11 mouse cellular contexts compared by ENCODE assay signal in the genomic region with DNA sequence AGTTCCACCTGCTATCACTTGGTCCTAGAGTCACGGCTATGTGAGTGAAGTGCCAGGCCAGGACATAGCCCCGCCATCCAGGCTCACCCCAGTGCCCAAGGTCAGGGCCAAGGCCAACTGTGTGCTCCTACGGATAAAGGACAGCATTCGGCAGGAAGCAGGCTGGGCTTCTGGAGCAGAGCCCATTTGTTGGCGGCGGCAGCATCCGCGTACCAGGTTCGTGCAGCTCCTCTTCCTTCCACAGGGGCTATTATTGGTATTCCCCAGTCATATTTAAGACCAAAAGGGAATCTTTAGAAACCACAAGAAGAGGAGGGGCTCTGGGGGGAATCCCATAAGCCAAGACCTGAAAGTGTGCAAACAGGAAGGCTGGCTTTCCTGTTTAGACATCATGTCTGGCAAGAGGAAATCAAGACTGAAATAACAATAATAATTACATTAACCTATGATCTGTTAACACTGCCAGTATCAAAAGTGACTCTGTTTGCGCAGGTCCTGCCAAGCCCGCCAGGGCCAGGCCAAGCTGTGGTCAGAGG.
DNase-seq lines count a peak whose midpoint lies in the region; ATAC-seq lines count a peak whose summit lies in the region.
"Had no signal": no experiment of that assay in that cellular context is flagged by ENCODE, and none has a peak within 500 bp of the region (broad histone marks: within the 10 kb centered on the region; RNA-seq: fewer than 3 reads in every experiment).

No protein-coding gene starts in this region.

- H3K27me3 ChIP-seq in liver, embryonic 16.5 days (ENCODE audit: control insufficient read depth, insufficient read depth, low read depth, low read length) = no peaks in the 10 kb centered on the region
- H3K27me3 ChIP-seq: limb, embryonic 13.5 days had no signal

- no peaks in the 10 kb centered on the region for H3K4me1 ChIP-seq in liver, embryonic 16.5 days (ENCODE audit: control insufficient read depth, low read depth, low read length)

- 41% methylated on average over 11 of the region's 11 CpGs for WGBS in liver, embryonic 16.5 days (ENCODE audit: insufficient replicate concordance)

- DNase-seq in cerebellum, postnatal 25 days = peak; percentile 11 to 34
- DNase-seq in cerebellum, adult 8-10 months = no peak
- DNase-seq in ZHBTc4 (ENCODE audit: low read depth, low spot score) = peak; percentile 12
- peak; percentile 44 for DNase-seq in heart, postnatal 25 days (ENCODE audit: low spot score)
- no peak for DNase-seq in layer of hippocampus, postnatal 14 days (ENCODE audit: low spot score in 2 of 2)
- DNase-seq in gastrocnemius, postnatal 36 days = no peak
- no peak for DNase-seq in urinary bladder, postnatal 10 days (ENCODE audit: low spot score)
- DNase-seq: B cell, adult 2 months had no signal

- no peak overlapping the region for H3K4me2 ChIP-seq in liver, embryonic 16.5 days (ENCODE audit: low read depth, low read length)
- H3K4me2 ChIP-seq: limb, embryonic 13.5 days had no signal

- H3K4me3 ChIP-seq in liver, embryonic 16.5 days (ENCODE audit: low read depth, low read length) = no peak overlapping the region
- H3K4me3 ChIP-seq: erythroblast, embryonic 14.5 days; limb, embryonic 13.5 days had no signal

- no peaks in the 10 kb centered on the region for H3K9me3 ChIP-seq in liver, embryonic 16.5 days (replicated peaks; ENCODE audit: control insufficient read depth, low read length)
- H3K9me3 ChIP-seq: limb, embryonic 13.5 days had no signal

- no peak overlapping the region for H3K27ac ChIP-seq in liver, embryonic 16.5 days (ENCODE audit: low read length)
- H3K27ac ChIP-seq: limb, embryonic 13.5 days had no signal

- intact Hi-C loops in heart, postnatal 25 days (cut with DNase I) = no loop called here
- intact Hi-C loops in gastrocnemius, postnatal 36 days (cut with DNase I) = no loop called here

- peak; percentile 48 for ATAC-seq in liver, embryonic 16.5 days (ENCODE audit: low read depth)

- no peaks in the 10 kb centered on the region for H3K36me3 ChIP-seq in liver, embryonic 16.5 days (ENCODE audit: control insufficient read depth, insufficient read depth)
- H3K36me3 ChIP-seq: limb, embryonic 13.5 days had no signal

- no peak overlapping the region for H3K9ac ChIP-seq in liver, embryonic 16.5 days (ENCODE audit: low read depth, low read length)
- H3K9ac ChIP-seq: limb, embryonic 13.5 days had no signal

Comparison
In these comparisons a context has a peak if more than half of its experiments do, and no peak if none do; other contexts are left out.
1. DNase-seq: peak in cerebellum, postnatal 25 days (2 of 2), ZHBTc4 (single experiment) and heart, postnatal 25 days (single experiment); none in cerebellum, adult 8-10 months (single experiment), layer of hippocampus, postnatal 14 days (0 of 2), gastrocnemius, postnatal 36 days (0 of 2) and urinary bladder, postnatal 10 days (single experiment).